Mouse (Mus musculus) right cerebral cortex, postnatal 10 days (tissue): ENCODE results near the gene Tab1.

Experiments used
- DNase-seq, 2 experiments: peaks; one replicate each; pipeline ENCODE4 v3.0.0; 2021; ENCODE audit warnings: low spot score in 2 of 2

Tab1 gene

GRCm38 (mm10) chr15:80132993-80133586 is at the start of gene Tab1:
Gene Tab1 (plus strand): TSS chr15:80133127.
- DNase-seq: peak; percentile 94

DNA sequence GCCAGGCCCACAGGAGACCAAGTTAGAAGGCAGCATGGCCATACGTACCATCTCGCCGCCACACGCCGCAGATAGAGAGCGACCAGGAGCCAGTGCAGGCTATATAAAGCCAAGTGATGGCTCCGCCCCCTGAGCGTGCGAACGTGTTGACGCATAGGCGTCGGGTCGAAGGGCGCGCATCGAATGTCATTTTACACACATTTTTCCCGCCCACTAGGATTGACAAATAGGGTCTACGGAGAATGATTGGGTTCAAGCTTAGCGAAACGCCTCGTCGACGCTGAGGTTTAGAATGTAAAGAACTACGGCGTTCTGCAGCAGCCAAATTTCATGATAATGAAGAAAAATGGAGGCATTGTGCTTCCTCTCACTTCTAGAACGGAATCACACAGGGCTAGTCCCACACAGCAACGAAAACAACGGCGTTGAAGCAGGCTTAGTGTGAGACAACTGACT is 49.6 kb upstream of the Tab1 start:
- peak; percentile 99 for DNase-seq

DNA sequence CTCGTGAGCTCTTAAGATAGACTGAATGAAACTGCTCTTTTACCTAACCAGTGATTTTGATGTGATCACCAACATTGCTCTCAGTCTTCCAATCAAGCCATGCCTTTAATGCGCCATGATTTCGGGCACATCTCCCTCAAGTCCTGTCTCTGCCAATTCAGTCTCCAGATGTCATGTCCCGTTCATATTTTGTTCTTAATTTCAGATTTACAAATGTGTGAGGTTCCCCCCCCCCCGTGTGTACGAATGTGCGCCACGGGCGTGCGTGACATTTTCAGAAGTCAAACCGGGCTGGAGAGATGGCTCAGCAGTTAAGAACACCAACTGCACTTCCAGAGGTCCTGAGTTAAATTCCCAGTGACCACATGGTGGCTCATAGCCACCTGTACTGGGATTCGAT is 49.2 kb upstream of the Tab1 start:
- DNase-seq: peak in 1 of 2 experiments; percentile 53

GRCm38 (mm10) chr15:80087406-80088012 is 45.4 kb upstream of the Tab1 start:
- no peak for DNase-seq

GRCm38 (mm10) chr15:80088637-80089036 is 44.3 kb upstream of the Tab1 start:
- peak; percentile 96 to 97 for DNase-seq

DNA sequence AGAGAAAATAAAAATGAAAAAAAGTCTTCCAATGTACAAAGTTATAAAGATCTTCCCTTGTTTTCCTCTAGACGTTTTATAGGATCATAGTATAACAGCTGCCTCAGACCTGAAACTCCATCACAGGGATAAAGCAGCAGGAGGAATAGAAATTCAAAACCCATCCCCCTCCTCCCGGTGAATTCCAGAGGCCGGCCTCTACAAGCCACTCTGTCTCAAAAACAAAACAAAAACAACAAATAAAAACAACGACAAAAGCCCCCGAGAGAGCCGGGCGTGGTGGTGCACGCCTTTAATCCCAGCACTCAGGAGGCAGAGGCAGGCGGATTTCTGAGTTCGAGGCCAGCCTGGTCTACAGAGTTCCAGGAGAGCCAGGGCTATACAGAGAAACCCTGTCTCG is 42.8 kb upstream of the Tab1 start:
- DNase-seq: no peak

DNA sequence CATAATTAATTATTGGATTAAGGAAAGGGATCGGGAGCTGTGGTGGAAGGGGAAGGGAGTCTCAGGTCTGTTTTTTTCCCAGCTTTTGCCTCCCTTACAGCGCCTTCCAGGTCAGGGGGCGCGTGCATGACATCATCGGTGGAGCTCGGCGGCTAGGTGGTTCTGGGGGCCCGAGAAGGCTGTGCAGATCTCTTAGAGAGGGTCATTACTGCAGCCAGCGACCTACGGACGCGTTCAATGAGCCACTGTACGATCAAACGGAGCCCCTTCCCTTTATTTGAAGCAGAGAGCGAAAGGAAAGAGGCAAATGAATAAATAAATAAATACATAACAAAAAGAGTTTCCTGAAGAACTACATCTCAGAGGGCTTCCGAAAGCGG is 42.2 kb upstream of the Tab1 start:
- DNase-seq: no peak

DNA sequence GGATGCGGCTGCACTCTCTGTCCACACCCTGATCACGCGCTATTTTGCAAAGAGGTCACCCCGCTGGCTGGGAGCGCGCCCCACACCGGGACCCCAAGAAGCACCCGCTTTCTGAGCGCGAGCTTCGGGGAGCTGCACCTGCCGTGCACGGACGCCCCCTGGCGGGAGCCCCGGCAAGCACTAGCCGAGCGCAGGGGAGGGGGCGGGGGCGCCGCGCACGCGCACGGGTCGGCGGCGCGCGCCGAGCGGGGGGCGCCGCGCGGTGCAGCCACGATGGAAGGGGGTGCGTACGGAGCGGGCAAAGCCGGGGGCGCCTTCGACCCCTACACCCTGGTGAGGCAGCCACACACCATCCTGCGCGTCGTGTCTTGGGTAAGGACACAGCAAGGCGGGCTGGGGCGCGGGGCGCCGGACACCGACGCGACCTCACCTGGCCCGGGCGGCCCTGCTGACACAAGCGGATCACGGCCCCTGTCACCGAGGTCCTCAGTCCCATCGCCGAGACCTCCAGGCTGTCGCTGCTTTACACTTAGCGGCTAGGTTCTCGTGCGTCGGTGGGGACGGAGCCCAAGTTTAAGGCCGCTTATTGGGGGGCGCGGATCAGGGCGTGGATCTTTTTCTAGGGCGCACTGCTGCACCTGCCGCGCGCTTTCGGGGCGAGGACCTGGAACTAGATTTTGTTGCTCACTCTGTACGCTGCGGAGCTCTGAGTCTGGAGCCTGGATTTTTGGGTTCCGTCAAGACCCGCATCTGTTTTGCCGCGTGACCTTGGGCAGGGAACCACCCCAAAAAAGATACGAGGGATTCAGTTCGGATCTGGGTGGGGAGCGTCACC is 41.6 kb upstream of the Tab1 start, which contains the start of the genes Syngr1 and Rpl3:
TSS of gene Syngr1 (plus strand) at position 214 of the 835 bp plus-strand sequence.
TSS of gene Rpl3 (minus strand) at position 748 of the 835 bp plus-strand sequence.
- peak; percentile 81 to 89 for DNase-seq

DNA sequence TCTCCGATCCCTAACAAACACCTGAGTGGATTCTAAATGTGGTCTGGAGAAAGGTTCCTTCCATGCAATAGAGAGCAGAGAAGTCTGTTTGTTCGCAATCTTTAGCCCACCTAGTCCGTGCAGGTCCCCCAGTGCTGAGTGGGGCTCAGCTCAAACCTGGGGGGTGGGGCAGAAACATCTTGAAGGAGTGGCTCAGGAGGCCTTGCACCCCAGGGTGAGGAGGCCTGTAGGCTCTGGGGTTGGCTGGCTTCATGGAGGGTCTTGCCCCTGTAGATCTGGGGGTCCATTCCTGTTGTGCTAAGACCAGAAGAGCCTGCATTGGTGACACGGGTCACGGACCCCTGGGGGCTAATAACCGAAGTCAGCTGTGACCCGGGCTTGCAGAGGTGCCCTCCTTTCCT is 40.9 kb upstream of the Tab1 start:
- no peak for DNase-seq

GRCm38 (mm10) chr15:80092599-80092998 is 40.3 kb upstream of the Tab1 start:
- no peak for DNase-seq

GRCm38 (mm10) chr15:80094201-80094600 is 38.7 kb upstream of the Tab1 start:
- DNase-seq: no peak

- DNase-seq: no peak
Measured at GRCm38 (mm10) chr15:80095596-80095995, 37.3 kb upstream of the Tab1 start.

DNA sequence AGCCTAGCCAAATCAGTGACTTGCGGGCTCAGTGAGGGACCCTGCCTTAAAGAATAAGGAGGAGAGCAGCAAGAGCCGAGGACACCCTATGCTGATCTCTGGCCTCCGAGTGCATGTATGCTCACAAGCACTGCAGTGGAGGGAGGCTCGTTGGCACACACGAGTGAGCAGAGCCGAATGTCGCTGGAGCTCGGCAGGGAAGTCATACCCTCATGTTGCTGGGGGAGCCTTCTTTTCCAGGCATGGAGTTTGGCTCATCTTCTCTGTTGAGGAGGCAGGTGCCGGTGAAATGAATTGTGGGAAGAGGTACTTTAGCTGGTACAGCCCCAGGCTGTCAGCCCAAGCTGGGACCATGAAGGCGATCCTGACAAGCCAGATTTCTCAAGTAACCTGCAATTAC is 36.5 kb upstream of the Tab1 start:
- DNase-seq: no peak

DNA sequence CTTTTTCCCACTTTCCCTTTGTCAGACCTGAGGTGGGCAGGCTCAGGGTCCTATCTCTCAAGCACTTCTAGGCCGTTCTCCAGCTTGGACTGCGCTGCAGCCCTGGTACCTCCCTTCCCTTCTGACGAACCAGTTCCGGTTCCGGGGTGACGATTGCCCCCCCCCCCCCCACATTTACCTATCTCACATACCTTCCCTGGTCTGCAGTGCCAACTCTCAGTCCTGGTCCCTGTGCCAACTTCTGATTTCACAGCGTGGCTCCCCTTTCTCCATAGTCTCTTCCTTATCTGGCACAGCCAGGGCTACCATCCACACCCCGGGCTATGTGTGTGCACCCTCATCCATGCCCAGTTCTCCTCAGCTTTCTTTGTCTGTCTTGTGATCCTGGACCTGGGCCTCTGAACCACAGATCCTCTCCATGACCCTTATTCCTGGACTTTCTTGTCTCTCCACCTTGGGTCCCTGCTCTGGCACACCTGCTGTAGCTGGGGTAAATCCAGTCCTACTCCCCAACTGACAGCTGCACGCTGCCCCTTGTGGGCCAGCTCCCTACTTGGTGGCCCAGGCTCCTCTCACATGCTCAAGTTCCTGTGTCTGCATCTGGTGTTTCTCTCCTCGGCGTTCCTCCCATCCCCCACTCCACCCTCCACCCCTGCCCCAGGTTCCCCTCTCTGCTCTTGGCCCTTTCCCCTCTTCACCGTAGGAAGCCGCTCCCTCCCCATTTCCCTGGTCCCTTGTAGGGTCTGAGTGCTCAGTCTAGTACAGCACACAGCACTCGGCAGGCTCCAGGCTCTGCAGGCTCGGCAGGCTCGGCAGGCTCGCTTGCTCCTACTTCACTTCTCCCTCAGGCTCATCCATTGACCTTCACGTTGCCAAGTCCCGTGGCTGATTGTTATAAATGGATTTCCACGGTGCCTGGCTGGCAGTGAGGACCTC is 35.7 kb upstream of the Tab1 start:
- DNase-seq: no peak

GRCm38 (mm10) chr15:80097999-80098461 is 34.9 kb upstream of the Tab1 start:
- no peak for DNase-seq

DNA sequence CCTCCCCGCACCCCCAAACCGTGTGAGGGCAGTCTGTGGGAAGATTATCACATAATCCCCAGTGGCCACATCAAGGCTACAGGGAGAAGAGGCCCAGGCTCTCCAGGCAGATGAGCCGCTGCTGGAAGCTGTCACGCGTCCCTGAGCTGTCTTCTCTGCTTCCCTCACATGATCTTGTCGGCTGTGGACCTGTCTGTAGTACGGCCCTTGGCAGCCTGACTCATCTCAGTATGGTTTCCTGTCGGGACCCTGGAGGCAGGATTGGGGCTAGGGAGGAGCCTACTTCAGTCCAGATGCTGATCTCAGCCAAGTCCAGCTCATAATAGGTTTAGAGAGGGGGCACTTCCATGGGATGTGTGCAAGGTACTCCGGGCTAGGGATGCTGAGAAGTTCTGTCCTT is 34.1 kb upstream of the Tab1 start:
- no peak for DNase-seq

- no peak for DNase-seq
Measured at GRCm38 (mm10) chr15:80099477-80099876, 33.5 kb upstream of the Tab1 start.

DNA sequence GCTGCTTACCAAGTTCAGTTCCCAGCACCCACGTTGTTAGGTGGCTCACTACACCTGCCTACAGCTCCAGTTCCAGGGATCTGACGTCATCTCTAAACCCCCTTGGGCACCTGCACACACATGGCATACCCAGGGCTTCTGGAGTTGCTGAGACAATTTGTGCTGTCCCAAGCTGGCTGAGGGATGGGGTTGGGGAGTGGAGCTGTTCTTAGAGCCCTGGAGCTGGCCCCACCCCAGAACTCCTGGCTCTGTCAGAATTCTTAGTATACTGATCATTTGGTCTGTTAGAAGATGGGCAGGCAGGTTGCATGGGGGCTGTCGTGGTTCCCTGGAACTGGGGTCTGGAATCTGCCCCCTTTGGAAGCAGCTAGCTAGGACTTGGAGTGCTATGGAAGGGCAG is 32.7 kb upstream of the Tab1 start:
- DNase-seq: no peak

DNA sequence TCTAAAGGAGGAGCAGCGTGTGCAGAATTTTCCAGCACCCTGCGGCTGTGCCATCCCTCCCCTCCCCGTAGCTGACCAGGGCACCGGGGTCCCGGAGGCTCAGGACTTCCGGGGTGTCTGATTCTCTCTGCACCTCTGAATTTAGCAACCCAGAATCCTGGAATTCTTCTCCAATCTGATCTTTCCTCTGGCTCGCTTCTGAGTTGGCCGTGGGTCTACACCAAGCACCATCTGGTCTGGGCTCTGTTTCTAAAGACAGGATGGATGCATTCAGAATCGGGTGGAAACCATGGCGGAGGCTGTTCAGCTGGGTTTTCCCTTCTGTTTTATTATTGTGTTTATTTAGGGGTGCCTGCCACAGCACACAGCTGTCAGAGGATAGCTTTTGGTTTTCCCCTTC is 32.1 kb upstream of the Tab1 start:
- DNase-seq: peak; percentile 69 to 75

- no peak for DNase-seq
Measured at GRCm38 (mm10) chr15:80101503-80101902, 31.4 kb upstream of the Tab1 start.

GRCm38 (mm10) chr15:80102495-80102894 is 30.4 kb upstream of the Tab1 start:
- no peak for DNase-seq
